Mouse (Mus musculus) MEL-GATA-1-ER (cell line): ENCODE measurements around the gene Negr1.

Source experiments
- DNase-seq: peaks from one replicate; pipeline ENCODE4 v3.0.0-alpha.2; 2012; ENCODE audit warnings: low read depth; ENCODE audit errors: extremely low read depth

The Negr1 gene

GRCm38 (mm10) chr3:156794610-156795009 is 233.0 kb downstream of the Negr1 start:
- DNase-seq = no peak

DNA sequence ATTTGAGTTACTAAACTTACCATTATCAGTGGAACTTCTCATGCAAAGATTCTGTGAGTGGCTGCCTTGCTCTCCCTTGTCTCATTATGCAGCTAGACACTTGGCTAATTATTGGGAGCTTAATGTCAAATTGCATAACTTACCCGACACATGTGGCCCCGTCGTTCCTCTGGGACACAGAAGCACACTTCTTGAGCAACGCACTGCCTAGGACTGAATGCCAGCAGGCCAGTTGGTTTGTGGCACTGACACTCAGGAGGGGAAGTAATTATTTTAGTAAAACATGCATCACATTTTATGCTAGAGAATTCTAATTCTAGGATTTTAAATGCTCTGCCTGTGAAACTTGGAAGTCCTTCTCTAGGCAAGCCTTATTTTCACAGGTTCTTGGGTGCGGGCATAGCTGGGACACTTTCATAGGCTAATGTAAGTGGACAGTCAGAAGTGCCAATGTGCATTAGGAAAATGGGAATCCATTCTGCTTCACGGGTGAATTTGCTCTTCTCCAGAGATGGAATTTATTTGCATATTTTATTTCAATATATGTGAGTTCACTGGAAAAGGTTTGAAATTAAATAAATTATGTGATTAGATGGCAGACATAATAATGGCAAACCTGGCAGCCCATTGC is 234.6 kb downstream of the Negr1 start:
- no peak for DNase-seq

DNA sequence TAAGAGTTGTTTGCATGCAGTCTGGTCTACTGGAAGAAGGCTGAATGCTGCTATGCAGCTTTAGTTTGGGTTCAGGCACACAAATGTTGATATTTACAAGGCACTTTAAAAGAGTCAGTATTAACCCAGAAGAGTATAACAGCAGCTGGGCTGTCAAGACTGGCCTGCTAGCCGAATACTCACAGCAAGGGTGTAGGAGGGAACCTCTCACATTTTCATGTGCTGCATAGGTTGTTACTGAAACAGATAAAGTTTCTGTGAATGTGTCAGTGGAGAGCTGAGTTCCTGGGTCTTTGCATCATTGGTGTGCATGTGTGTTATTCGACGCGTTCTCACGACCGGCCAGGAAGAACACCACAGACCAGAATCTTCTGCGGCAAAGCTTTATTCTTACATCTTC is 237.6 kb downstream of the Negr1 start:
- DNase-seq = no peak

DNA sequence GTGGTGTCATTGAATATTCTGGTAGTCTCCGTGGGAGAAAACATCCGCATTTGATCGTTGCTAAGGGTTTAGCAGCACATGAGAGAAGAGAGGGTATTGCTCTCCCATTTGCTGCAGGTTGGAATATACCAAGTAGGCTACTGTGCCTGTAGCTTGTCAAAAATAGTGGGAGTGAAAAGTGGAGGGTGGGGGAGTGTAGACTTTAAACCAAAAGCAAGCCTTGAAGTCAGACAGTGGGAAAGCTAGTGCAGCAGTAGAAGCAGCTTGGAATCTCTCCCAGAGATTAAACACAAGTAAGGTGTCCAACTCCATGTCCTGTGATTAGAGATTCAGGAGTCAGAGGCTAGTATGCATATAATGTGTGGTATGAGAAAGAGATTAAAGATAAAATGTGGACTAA is 248.2 kb downstream of the Negr1 start:
- DNase-seq = no peak

GRCm38 (mm10) chr3:156816938-156817337 is 255.3 kb downstream of the Negr1 start:
- DNase-seq = no peak

DNA sequence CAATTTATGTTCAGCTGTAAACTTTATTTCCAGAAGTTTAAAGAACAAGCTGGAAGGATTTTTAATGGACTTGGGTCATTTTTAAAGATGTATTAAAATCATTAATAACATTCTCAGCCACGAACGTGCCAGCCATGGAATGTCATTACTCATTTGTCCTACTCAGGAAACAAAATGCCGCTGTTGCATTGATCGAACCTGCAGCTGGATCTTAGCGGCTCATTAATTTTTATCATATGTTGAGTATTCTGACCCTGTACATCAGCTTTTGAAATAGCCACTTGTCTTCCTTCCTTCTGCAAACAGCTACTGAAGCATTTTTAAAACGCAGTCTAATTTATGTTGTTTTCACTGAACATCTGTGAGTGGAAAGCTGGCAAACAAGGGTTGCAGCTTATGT is 255.9 kb downstream of the Negr1 start:
- no peak for DNase-seq

- DNase-seq = no peak
These were observed 261.4 kb downstream of the Negr1 start for GRCm38 (mm10) chr3:156823039-156823438.

- DNase-seq = no peak
These were observed 272.3 kb downstream of the Negr1 start for GRCm38 (mm10) chr3:156833920-156834319.

- DNase-seq = no peak
These were observed 277.0 kb downstream of the Negr1 start for GRCm38 (mm10) chr3:156838550-156838949.

- no peak for DNase-seq
These were observed 286.8 kb downstream of the Negr1 start for GRCm38 (mm10) chr3:156848385-156848784.

DNA sequence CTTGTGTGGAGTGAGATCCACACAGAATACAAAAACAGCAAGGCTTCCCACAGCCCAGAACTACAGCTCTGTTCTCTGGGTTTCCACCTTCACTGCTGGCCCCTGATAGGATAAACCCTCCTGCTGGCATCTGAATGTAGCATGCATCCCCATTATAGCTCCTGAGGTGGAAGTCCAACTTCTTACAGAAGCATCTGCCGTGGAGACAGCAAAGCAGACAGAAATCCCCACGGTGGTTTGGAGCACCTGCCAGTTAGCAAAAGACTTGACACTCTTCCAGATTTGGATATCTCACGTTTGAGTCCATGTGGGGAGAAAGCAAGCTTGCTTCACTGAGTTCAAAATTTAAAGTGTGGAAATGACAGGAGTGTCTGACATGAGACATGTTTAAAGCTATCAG is 290.3 kb downstream of the Negr1 start:
- DNase-seq = no peak

DNA sequence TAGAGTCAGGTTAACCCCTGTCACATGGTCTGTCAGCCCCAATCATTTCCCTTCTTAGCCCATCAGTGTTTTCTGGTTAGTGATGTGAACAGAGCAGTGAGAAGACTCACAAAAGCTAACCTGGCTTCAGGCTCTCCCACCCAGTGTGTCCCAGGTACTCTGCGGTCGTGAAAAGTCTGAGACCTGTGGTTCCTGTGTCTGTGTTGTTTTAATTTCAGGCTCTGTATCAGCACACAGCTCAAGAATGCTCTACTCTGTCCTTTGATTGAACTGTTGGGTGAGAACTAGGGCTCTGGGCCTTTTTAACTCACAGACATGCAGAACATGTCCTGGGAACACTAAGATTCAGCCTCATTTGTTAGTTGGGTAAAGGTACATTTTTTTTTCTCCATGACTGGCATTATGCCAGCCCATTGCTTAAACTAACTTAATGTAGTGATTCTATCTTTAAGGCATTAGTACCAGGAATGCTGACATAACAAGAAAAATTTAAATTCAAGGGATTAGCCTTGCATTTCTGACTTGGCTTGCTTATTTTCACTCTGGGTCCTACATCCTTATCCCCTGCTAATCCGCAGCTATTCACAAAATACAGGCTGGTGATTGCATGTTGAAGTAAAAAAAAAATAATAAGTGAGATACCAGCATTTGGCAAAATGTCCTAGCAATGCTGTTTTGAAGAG is 308.8 kb downstream of the Negr1 start:
- no peak for DNase-seq

- DNase-seq = no peak
These were observed 309.3 kb downstream of the Negr1 start for GRCm38 (mm10) chr3:156870922-156871257.

- DNase-seq = no peak
These were observed 310.1 kb downstream of the Negr1 start for GRCm38 (mm10) chr3:156871641-156872196.

DNA sequence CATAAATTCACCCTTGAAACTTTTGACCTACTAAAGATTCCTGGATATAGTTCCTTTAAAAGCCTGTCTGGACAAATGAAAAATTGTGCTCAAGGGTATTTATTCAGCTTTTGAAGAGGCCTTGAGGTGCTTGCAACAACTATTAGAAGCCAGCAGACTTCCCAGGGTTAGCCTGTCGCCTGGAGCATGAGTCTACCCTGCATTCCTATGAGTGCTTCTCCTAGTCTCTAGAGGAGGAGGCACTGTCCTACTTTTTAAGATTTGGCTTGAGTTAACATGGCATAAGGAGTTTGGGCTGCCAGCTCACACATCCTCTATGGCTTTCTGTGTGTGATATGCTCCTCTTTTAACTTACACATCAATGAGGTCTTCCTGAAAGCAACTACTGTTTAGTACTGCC is 315.0 kb downstream of the Negr1 start:
- DNase-seq = no peak

GRCm38 (mm10) chr3:156882129-156882528 is 320.5 kb downstream of the Negr1 start:
- no peak for DNase-seq

GRCm38 (mm10) chr3:156883873-156884272 is 322.3 kb downstream of the Negr1 start:
- no peak for DNase-seq

DNA sequence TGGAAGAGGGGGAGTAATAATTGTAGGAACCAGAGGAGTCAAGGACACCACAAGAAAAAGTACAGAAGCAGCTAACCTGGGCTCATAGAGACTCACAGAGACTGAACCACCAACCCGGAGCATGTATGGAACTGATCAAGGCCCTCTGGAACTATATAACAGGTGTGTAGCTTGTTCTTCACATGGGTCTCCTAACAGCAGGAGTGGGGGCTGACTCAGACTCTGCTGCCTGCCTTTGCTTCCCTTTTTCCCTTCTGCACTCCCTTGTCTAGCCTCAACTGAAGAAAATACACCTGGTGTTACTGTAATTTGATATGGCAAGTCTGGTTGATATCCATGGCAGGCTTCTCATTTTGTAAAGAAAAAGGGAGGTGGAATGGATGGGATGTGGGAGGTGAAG is 324.1 kb downstream of the Negr1 start:
- no peak for DNase-seq

- no peak for DNase-seq
These were observed 325.3 kb downstream of the Negr1 start for GRCm38 (mm10) chr3:156886915-156887314.

DNA sequence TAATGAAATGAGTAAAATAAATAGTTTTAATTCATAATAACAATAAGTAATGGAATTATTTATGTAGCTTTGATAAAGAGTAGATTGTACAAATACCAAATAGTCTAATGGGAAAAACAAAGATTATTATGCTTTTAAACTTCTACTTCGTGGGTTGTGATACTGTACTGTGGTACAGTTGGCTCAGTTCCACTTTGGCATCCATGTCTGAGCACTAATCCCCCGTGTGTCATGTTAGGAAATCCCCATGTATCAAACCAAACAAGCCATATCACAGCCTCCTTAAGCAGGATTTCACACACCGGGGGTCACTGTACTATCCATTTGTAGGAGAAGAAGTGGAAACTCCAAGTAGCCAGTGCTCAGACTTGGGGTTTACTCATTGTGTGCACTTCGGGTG is 329.4 kb downstream of the Negr1 start:
- no peak for DNase-seq

GRCm38 (mm10) chr3:156895322-156895721 is 333.7 kb downstream of the Negr1 start:
- DNase-seq = no peak

DNA sequence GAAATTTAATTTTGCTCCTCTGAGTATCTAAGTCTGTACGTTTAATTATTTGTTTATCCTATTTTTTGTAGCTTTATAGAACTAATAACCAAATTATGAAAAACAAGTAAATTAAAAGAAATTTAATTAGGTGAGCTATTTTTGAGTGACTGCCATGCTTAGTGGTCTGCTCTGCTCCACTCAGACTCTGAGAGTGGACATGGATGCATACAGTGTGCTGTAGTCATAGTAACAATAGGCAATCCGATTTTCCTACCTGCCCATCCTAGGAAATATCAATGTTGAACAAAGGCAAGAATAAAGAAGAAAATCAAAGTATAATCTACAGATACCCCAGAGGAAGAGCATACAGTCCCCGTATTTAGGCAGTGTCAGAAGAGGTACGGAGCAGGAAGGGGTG is 334.5 kb downstream of the Negr1 start:
- DNase-seq = no peak

DNA sequence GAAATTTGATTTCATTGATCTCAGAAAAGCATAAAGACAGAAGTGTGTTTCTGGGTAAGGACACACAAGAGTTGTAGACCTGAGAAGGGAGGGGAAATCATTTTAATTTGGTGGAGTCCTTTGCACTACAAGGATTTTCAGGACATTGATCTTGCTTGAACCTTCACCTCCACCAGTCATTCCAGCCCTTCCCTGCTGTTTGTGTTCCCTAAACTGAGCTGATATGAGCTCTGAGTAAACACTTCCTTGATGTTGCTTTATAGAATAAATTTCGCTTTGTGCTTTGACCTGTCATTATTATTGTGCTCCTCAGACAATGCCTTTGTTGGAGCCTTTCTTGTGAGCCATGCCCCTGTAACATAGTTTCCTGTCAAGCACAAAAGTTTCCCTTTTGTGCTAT is 335.0 kb downstream of the Negr1 start:
- DNase-seq = no peak
